Mouse (Mus musculus) hematopoietic stem cell, adult 5-6 weeks (primary cell): ENCODE measurements at regions not wholly inside any gene's neighbourhood (a gene's known extent, or its start where the extent isn't known, plus 50 kb on each side); places are given as distances from the start of the nearest gene placed in this dataset.

Experiments
- ATAC-seq, 2 experiments: fragments of 125-278 bp in 1 of 2; replicated peaks in 1 of 2; 2 replicates each; pipeline ENCODE4 v1.8.0; 2016 to 2017; ENCODE audit warnings: inconsistent platforms in 2 of 2, mild to moderate bottlenecking in 2 of 2, moderate number of reproducible peaks in 2 of 2, low read depth in 1 of 2, moderate TSS enrichment in 1 of 2; ENCODE audit not compliant: low FRiP score in 2 of 2, poor library complexity in 2 of 2, severe bottlenecking in 2 of 2, insufficient read depth in 1 of 2, low TSS enrichment in 1 of 2

- no peak for ATAC-seq
Observed at GRCm38 (mm10) chr15:59167937-59168659, 279.0 kb downstream of the Gm49356 start.

GRCm38 (mm10) chr15:59168660-59169170 lies 279.6 kb downstream of the Gm49356 start:
- ATAC-seq, result no peak

- no peak for ATAC-seq
Observed at GRCm38 (mm10) chr15:59169237-59169797, 280.2 kb downstream of the Gm49356 start.

GRCm38 (mm10) chr15:59169831-59170230 lies 280.7 kb downstream of the Gm49356 start:
- ATAC-seq, result no peak

GRCm38 (mm10) chr15:59171120-59171519 lies 282.0 kb downstream of the Gm49356 start:
- ATAC-seq, result no peak

- no peak for ATAC-seq
Observed at GRCm38 (mm10) chr15:59173452-59174245, 284.6 kb downstream of the Gm49356 start.

GRCm38 (mm10) chr15:59174246-59174751 lies 285.2 kb downstream of the Gm49356 start:
- ATAC-seq, result no peak

- ATAC-seq, result no peak
Observed at GRCm38 (mm10) chr15:59174893-59175531, 285.9 kb downstream of the Gm49356 start.

GRCm38 (mm10) chr15:59180076-59180475 lies 291.0 kb downstream of the Gm49356 start:
- no peak for ATAC-seq

GRCm38 (mm10) chr15:59184461-59184860 lies 295.4 kb downstream of the Gm49356 start:
- no peak for ATAC-seq

GRCm38 (mm10) chr15:59187566-59187965 lies 298.5 kb downstream of the Gm49356 start:
- ATAC-seq, result no peak

GRCm38 (mm10) chr15:59188371-59188770 lies 299.3 kb downstream of the Gm49356 start:
- ATAC-seq, result no peak

GRCm38 (mm10) chr15:59190511-59190910 lies 301.4 kb downstream of the Gm49356 start:
- no peak for ATAC-seq

GRCm38 (mm10) chr15:59194421-59194820 lies 305.3 kb downstream of the Gm49356 start:
- ATAC-seq, result no peak

- no peak for ATAC-seq
Observed at GRCm38 (mm10) chr15:59196351-59196750, 307.3 kb downstream of the Gm49356 start.

- no peak for ATAC-seq
Observed at GRCm38 (mm10) chr15:59197455-59198391, 308.6 kb downstream of the Gm49356 start.

- ATAC-seq, result no peak
Observed at GRCm38 (mm10) chr15:59201386-59201785, 312.3 kb downstream of the Gm49356 start.
